Mouse (Mus musculus): ENCODE measurements around the gene Hmces.
"Not testable (repeated sequence)": the region's sequence is repeated elsewhere in the genome, so short reads cannot be mapped to it uniquely, and the experiment has no call there.

Hmces gene

GRCm38 (mm10) chr6:87914326-87915102, 779 bp downstream of the Hmces start:
- DNase-seq (ENCODE audit: low spot score in 2 of 2), result no peak

DNA sequence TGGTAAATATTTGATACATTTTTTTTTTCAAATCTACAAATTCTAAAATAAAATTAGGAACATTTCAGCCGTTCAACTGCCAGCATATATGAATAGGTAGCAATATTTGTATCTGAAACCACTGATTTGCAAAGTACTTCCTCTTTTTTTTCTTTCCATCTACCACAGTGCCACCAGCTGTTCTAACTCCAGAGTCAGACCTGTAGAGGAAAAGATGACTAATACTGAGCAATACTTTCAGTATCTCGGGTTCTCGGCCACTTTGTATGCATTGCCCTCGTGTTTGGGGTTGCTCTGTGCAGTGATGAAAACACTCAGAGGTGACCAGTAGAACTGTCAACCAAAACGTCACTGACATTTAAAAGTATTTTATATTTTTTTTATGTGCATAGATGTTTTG, 2.2 kb downstream of the Hmces start:
- no peak for DNase-seq (ENCODE audit: low spot score in 2 of 2)

DNA sequence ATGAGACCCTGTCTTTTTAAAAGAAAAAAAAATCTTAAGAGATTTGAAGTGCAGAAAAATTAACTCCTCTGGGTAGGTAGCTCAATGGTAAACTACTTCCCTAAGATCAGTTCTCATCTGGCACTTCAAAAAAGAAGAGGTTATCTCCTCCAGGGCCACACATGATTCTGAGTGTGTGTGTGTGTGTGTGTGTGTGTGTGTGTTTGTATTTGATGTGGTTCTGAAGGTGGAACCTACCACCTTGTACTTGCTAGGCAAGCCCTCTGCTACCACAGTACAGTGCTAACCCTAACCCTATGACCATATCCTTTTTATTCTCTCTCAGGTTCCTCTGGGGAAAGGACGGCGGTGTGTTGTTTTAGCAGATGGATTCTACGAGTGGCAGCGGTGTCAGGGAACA, 7.5 kb downstream of the Hmces start:
- no peak for DNase-seq (ENCODE audit: low spot score in 2 of 2)

- no peak for DNase-seq (ENCODE audit: low spot score in 2 of 2)
Measured at GRCm38 (mm10) chr6:87923624-87924023, 9.9 kb downstream of the Hmces start.

DNA sequence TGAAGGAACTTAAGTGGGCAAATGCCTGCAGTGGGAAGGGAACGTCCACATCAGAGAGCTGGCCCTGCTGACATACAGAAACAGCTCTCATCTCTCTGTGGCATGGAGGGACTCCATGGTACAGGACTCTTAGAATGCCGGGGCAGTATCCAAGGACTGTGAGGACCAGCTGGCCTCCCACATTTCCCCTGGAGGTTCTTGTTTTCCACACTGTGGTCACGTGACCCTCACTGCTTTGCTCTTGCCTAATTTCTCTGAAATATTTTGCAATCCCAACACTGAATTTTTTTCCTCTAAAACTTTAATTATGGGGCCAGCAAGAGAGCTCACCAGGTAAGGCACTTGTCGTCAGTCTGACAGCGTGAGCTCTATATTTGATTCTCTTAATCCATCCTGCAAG, 21.3 kb downstream of the Hmces start:
- no peak for DNase-seq (ENCODE audit: low spot score in 2 of 2)

GRCm38 (mm10) chr6:87937178-87937788, 23.5 kb downstream of the Hmces start:
- DNase-seq (ENCODE audit: low spot score in 2 of 2), result no peak

GRCm38 (mm10) chr6:87938941-87939340, 25.2 kb downstream of the Hmces start:
- no peak for DNase-seq (ENCODE audit: low spot score in 2 of 2)

DNA sequence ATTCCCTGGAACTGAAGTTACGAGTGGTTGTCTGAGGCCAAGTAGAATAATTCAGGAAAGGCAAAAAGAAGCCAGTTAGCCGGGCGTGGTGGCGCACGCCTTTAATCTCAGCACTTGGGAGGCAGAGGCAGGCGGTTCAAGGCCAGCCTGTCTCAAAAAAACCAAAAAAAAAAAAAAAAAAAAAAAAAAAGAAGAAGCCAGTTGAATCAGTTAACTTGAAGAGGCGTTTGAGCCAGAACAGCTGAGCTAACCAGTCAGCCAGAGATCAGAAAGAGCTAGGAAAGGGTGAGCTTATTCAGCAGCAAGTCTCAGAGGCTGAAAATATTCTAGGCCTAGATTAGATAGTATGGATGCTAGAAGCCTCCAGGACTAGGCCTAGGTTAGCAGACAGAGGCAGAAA, 28.4 kb downstream of the Hmces start:
- DNase-seq (ENCODE audit: low spot score in 2 of 2), result no peak

GRCm38 (mm10) chr6:87962457-87962856, 48.7 kb downstream of the Hmces start:
- not testable (repeated sequence) for DNase-seq (ENCODE audit: low spot score in 2 of 2)

- no peak for DNase-seq (ENCODE audit: low spot score in 2 of 2)
Measured at GRCm38 (mm10) chr6:87970041-87970440, 56.3 kb downstream of the Hmces start.

DNA sequence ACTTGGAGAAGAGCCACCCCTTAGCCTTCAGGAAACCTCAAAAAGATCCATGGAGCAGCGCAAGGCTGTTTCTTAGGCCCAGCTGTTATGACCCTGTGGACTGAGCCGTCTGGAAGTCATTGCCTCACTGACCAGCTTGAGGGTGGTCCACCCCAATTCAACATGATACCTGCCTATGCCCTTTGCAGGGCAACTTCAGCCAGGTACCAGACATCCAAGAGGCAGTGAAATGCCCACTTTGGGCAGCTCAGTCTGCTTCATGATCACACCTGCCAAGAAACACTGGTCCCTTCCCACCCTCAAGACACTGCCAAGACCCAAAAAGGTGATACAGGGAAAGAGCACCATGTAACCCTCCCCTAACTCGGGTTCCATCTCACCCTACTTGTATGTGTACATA, 66.0 kb downstream of the Hmces start:
- no peak for DNase-seq (ENCODE audit: low spot score in 2 of 2)

DNA sequence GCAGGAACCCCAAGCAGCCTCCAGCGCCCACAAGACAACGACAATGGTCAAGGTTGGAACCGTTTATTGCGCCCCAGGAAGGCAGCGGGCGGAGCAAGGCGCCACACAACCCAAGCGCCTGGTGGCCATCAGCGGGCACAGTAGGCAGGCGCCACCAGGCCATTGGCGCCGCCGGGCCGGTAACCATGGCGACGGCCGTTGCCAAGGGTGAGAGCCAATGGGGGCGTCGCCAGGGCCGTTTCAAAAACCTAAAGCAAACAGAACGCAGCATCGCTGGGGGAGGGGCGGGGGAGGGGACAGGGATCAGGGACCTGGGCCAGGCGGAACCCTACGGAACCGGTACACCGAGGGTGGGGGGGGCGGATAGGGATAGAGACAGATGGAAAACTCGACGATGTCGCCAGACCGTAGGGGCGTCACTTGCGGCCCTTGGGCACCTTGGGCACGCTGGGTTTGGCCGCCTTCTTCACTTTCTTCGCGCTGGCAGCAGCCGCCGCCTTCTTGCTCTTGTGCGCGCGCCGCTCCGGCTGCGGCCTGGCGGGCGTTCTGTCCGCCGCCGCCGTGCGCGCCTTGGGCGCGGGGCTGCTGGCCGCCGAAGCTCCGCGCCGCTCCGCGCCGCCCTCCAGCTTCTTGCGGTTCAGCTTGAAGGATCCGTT, 66.8 kb downstream of the Hmces start:
- DNase-seq (ENCODE audit: low spot score in 2 of 2), result peak; percentile 75 to 79

GRCm38 (mm10) chr6:87981030-87981485, 67.3 kb downstream of the Hmces start:
- peak in 1 of 2 experiments; percentile 39 for DNase-seq (ENCODE audit: low spot score in 2 of 2)

DNA sequence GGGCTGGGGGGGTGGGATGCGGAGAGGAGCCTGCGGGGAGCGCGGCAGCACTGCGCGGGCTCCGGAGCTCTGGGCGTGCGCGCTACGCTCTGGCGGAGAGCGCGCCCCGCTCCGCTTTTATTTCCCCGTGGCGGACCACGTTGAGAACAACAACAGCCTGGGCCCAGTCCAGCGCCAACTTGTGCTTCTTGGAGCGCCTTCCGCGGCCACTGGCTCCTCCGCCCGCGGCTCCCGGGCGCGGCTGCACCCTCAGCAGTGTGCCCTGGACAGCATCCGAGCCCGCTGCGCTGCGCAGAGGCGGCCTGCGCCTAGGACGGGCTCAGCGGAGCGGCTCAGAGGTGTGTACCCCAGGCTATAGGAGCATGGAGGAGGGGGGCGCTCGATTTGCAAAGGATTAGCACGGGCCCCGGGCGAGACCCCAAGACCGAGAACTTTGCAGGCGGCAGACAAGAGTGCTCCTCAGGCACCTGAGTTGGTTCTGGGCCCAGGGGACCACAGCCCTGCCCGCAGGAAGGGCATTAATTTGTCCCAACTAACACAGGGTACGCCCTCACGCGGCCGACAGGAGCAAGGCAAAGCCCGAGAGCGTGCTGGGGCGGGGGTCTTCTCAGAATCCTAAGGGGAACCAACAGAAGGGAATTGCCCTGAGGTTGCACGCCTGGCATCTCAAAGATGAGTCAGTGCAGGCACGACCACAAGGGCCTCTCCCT, 68.0 kb downstream of the Hmces start, which contains the start of gene H1fx:
Gene H1fx (minus strand): TSS at position 91 of the 710 bp plus-strand sequence.
- peak in 1 of 2 experiments; percentile 56 for DNase-seq (ENCODE audit: low spot score in 2 of 2)

- DNase-seq (ENCODE audit: low spot score in 2 of 2), result no peak
Measured at GRCm38 (mm10) chr6:87982506-87982905, 68.8 kb downstream of the Hmces start.

Data from frontal cortex, postnatal 14 days (tissue).